Mouse (Mus musculus) CH12.LX (cell line): ENCODE measurements at regions not wholly inside any gene's neighbourhood (a gene's known extent, or its start where the extent isn't known, plus 50 kb on each side); places are given as distances from the start of the nearest gene placed in this dataset.

Experiments used
- CTCF ChIP-seq, 2 experiments: IDR thresholded peaks in 1 of 2; conservative IDR thresholded peaks in 1 of 2; 2 replicates each; pipeline ENCODE4 v1.5.1; 2011 to 2012; ENCODE audit warnings: low read depth in 2 of 2, low read length in 2 of 2, improper control_type of control experiment in 1 of 2, inconsistent platforms in 1 of 2, mild to moderate bottlenecking in 1 of 2, moderate library complexity in 1 of 2
- E2F4 ChIP-seq: IDR thresholded peaks from 2 replicates; pipeline ENCODE4 v1.6.1; 2011; ENCODE audit warnings: low read depth, low read length, improper control_type of control experiment; ENCODE audit not compliant: insufficient replicate concordance
- MAFK ChIP-seq: IDR thresholded peaks from 2 replicates; pipeline ENCODE4 v1.6.1; 2011; ENCODE audit warnings: low read length, improper control_type of control experiment; ENCODE audit not compliant: insufficient replicate concordance
- POLR2A ChIP-seq: IDR thresholded peaks from 2 replicates; pipeline ENCODE4 v1.6.1; 2011; ENCODE audit warnings: low read depth, mild to moderate bottlenecking, improper control_type of control experiment, low read length
- TBP ChIP-seq: conservative IDR thresholded peaks from 2 replicates; pipeline ENCODE4 v1.6.1; 2011; ENCODE audit warnings: low read depth, low read length, improper control_type of control experiment
- UBTF ChIP-seq: IDR thresholded peaks from 2 replicates; pipeline ENCODE4 v1.6.1; 2012; ENCODE audit warnings: low read depth, mild to moderate bottlenecking, inconsistent platforms, low read length, improper control_type of control experiment, moderate library complexity

DNA sequence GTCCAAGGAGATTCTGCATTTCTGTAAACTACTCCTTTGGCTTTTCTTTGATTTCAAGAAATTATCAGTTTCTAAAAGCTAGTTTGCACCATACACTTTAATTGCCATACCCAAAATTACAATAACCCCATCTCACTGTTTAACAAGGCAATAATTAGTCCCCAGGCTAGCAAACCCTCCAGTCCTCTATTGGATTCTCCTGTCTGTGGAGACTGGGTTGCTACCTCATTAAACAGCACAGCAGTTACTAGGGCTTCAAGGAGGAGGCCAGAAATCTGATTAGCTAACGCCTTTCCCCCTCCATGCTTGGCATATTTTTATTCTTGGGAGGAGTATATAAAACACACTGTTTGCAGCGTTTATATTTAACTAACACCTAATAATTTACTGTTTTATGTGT is 119.1 kb downstream of the Hsd17b3 start:
- TF ChIP-seq MAFK (no peak), E2F4 (no peak), POLR2A (no peak), TBP (no peak), CTCF (conservative IDR thresholded peaks at IDR 0.05 in 1 of 2, IDR thresholded peaks at IDR 0.05 in 1 of 2; ENCODE audit: low read depth in 2 of 2, low read length in 2 of 2) (no peak), UBTF (no peak)
